ENCODE assay signal across 10 mouse cellular contexts in genomic region chr9:66586533-66586932, GRCm38 (mm10). TPM values are rescaled to one million over a fixed set of nuclear protein-coding genes. Genes with fewer than 3 reads are reported as not detected.
DNase-seq lines count a peak whose midpoint lies in the region; ATAC-seq and TF ChIP-seq lines count a peak whose summit lies in the region.
"Had no signal": no experiment of that assay in that cellular context is flagged by ENCODE, and none has a peak within 500 bp of the region (broad histone marks: within the 10 kb centered on the region; RNA-seq: fewer than 3 reads in every experiment).

No protein-coding gene starts in this region.

- no peak for TF ChIP-seq RAD21 in MEL (IDR thresholded peaks at IDR 0.05; ENCODE audit: low read depth, low read length)

- no peak overlapping the region for H3K27ac ChIP-seq in lung, embryonic 14.5 days (ENCODE audit: low read depth)
- H3K27ac ChIP-seq in MEL (ENCODE audit: control insufficient read depth, low read depth, low read length), result no peak overlapping the region
- H3K27ac ChIP-seq: heart, adult 2 months; limb, embryonic 10.5 days had no signal

- TF ChIP-seq POLR2A in MEL (IDR thresholded peaks at IDR 0.05; ENCODE audit: control insufficient read depth in 1 of 2, insufficient read depth in 1 of 2, low read depth in 1 of 2, low read length in 2 of 2, poor library complexity in 1 of 2), result no peak

- 13% methylated on average over 1 of the region's 1 CpGs for WGBS in lung, embryonic 14.5 days

- H3K27me3 ChIP-seq in lung, embryonic 14.5 days (ENCODE audit: insufficient read depth, low read length), result no peaks in the 10 kb centered on the region
- H3K27me3 ChIP-seq in MEL (ENCODE audit: control insufficient read depth in 1 of 2, insufficient read depth in 2 of 2, low read length in 2 of 2), result no peaks in the 10 kb centered on the region

- H3K4me3 ChIP-seq in lung, embryonic 14.5 days (ENCODE audit: low read depth, low read length), result no peak overlapping the region
- H3K4me3 ChIP-seq in MEL (ENCODE audit: control insufficient read depth in 1 of 2, insufficient read depth in 1 of 2, low read depth in 2 of 2, low read length in 2 of 2), result no peak overlapping the region; a peak in 1 of 4 replicates
- H3K4me3 ChIP-seq: heart, adult 2 months; limb, embryonic 10.5 days had no signal

- H3K4me1 ChIP-seq in lung, embryonic 14.5 days (ENCODE audit: insufficient read depth), result 0 out of 2 replicates have a peak, but pooled peaks cover 5% of the 10 kb centered on the region
- peaks cover 6 to 8% of the 10 kb centered on the region in 2 experiments for H3K4me1 ChIP-seq in MEL (ENCODE audit: control insufficient read depth in 1 of 2, insufficient read depth in 2 of 2, low read length in 2 of 2)

- H3K79me2 ChIP-seq in MEL (ENCODE audit: control insufficient read depth, insufficient read depth, low read length, poor library complexity), result peaks cover 29% of the 10 kb centered on the region

- TF ChIP-seq EP300 in MEL (IDR thresholded peaks at IDR 0.05; ENCODE audit: low read depth in 1 of 2, low read length in 2 of 2), result peak in 1 of 2 experiments; percentile 34; a peak in 2 of 4 replicates

- no peak for ATAC-seq in lung, embryonic 14.5 days (ENCODE audit: insufficient read depth)

- no peak overlapping the region for H3K9ac ChIP-seq in lung, embryonic 14.5 days
- no peak overlapping the region for H3K9ac ChIP-seq in MEL (ENCODE audit: control insufficient read depth, low read depth, low read length, poor library complexity, severe bottlenecking)

- H3K4me2 ChIP-seq in lung, embryonic 14.5 days, result no peak overlapping the region

- no peak for TF ChIP-seq CTCF in lung, embryonic 14.5 days (IDR thresholded peaks at IDR 0.05; ENCODE audit: low read depth)
- TF ChIP-seq CTCF in MEL (IDR thresholded peaks at IDR 0.05 in 2 of 3, conservative IDR thresholded peaks at IDR 0.05 in 1 of 3; ENCODE audit: control insufficient read depth in 1 of 3, insufficient read depth in 1 of 3, low read depth in 2 of 3, low read length in 3 of 3, poor library complexity in 1 of 3, severe bottlenecking in 1 of 3), result no peak

- H3K36me3 ChIP-seq in lung, embryonic 14.5 days (ENCODE audit: insufficient read depth), result no peaks in the 10 kb centered on the region
- H3K36me3 ChIP-seq in MEL (ENCODE audit: control insufficient read depth in 1 of 2, insufficient read depth in 2 of 2, low read length in 2 of 2), result peaks cover 0 to 27% of the 10 kb centered on the region in 2 experiments; a peak in 2 of 4 replicates

- peak; percentile 8 for DNase-seq in lung, embryonic 14.5 days
- DNase-seq in lung, postnatal 4 days, result no peak
- DNase-seq in MEL (ENCODE audit: low read depth, low spot score), result peak; percentile 68
- DNase-seq in cerebellum, adult 9-10 months, result peak; percentile 98
- DNase-seq in naive thymus-derived CD4-positive, alpha-beta T cell, adult 2 months (ENCODE audit: low read depth), result peak; percentile 67
- DNase-seq in kidney, postnatal 36 days, result no peak
- no peak for DNase-seq in urinary bladder, adult 2 months (ENCODE audit: low spot score)
- DNase-seq: heart, adult 2 months; kidney, adult 8-10 months had no signal

- no peaks in the 10 kb centered on the region for H3K9me3 ChIP-seq in lung, embryonic 14.5 days (ENCODE audit: low read depth, low read length)
- H3K9me3 ChIP-seq in MEL (replicated peaks; ENCODE audit: insufficient read depth, low read length), result no peaks in the 10 kb centered on the region
- H3K9me3 ChIP-seq: limb, embryonic 10.5 days had no signal

TF ChIP-seq in MEL, 35 proteins besides CTCF, POLR2A, EP300 and RAD21:
- TF ChIP-seq MXI1 (IDR thresholded peaks at IDR 0.05; ENCODE audit: low read depth, low read length), result peak; percentile 50; the same call in 1 of the 2 replicates
- 0 out of 2 replicates have a peak, but pooled peaks have one; percentile 52 for TF ChIP-seq RCOR1 (IDR thresholded peaks at IDR 0.05; ENCODE audit: low read depth, low read length)
- peak; percentile 32; the same call in 1 of the 2 replicates for TF ChIP-seq TCF12 (IDR thresholded peaks at IDR 0.05; ENCODE audit: low read depth, low read length)
- no peak for TF ChIP-seq MAX (IDR thresholded peaks at IDR 0.05; ENCODE audit: low read length)
- TF ChIP-seq BHLHE40 (IDR thresholded peaks at IDR 0.05; ENCODE audit: borderline replicate concordance, low read depth, low read length), result no peak
- peak; percentile 46; the same call in 1 of the 2 replicates for TF ChIP-seq ETS1 (IDR thresholded peaks at IDR 0.05; ENCODE audit: low read depth, low read length)
- TF ChIP-seq ZKSCAN1 (IDR thresholded peaks at IDR 0.05; ENCODE audit: low read depth, low read length), result no peak
- TF ChIP-seq SIN3A (IDR thresholded peaks at IDR 0.05; ENCODE audit: low read length), result peak; percentile 67
- peak; percentile 61; the same call in 1 of the 2 replicates for TF ChIP-seq ZNF384 (IDR thresholded peaks at IDR 0.05; ENCODE audit: low read depth, low read length)
- 0 out of 2 replicates have a peak, but pooled peaks have one; percentile 30 for TF ChIP-seq ZMIZ1 (IDR thresholded peaks at IDR 0.05; ENCODE audit: low read depth, low read length)
- no peak for TF ChIP-seq CHD2 (IDR thresholded peaks at IDR 0.05; ENCODE audit: low read length)
- TF ChIP-seq HCFC1 (IDR thresholded peaks at IDR 0.05; ENCODE audit: low read depth, low read length), result peak; percentile 39; the same call in 1 of the 2 replicates
- TF ChIP-seq ELF1 (IDR thresholded peaks at IDR 0.05; ENCODE audit: low read depth, low read length), result 0 out of 2 replicates have a peak, but pooled peaks have one; percentile 14
- 0 out of 2 replicates have a peak, but pooled peaks have one; percentile 7 for TF ChIP-seq GATA1 (IDR thresholded peaks at IDR 0.05; ENCODE audit: low read depth, low read length)
TF ChIP-seq in MEL: peak in this region for 10.

RNA-seq across cellular contexts. Expression of gene Usp3, which starts 6.4 kb away (rescaled TPM):
- 73.7 and 73.9 TPM in 2 replicates for polyA plus RNA-seq in lung, embryonic 14.5 days (2014; fragmentation: Nextera tagmentation; extraction: Ambion mirVana)
- total RNA-seq in MEL (2012; rRNA removed), result 9.8 and 11.7 TPM in 2 replicates
- polyA plus RNA-seq in MEL (2012; ENCODE audit: insufficient read depth in 1 of 2, insufficient read length in 2 of 2, low read depth in 1 of 2, low replicate concordance in 2 of 2, missing spikeins in 1 of 2), result 100 to 1,000 TPM in 1 of 2 experiments, 10 to 100 TPM in 1; 22.0 to 534 TPM
- 39.3 and 40.1 TPM in 2 replicates for polyA plus RNA-seq in urinary bladder, adult 2 months (2012; rRNA removed)

Comparison
In these comparisons a context has a peak if more than half of its experiments do, and no peak if none do; other contexts are left out.
1. DNase-seq: peak in lung, embryonic 14.5 days (single experiment), MEL (single experiment), cerebellum, adult 9-10 months (single experiment) and naive thymus-derived CD4-positive, alpha-beta T cell, adult 2 months (single experiment); none in lung, postnatal 4 days (0 of 2), kidney, postnatal 36 days (0 of 2) and urinary bladder, adult 2 months (single experiment).